Mouse (Mus musculus) right cerebral cortex, postnatal 4 days (tissue): ENCODE results near the gene Rfwd3.
"Not testable (repeated sequence)": the region's sequence is repeated elsewhere in the genome, so short reads cannot be mapped to it uniquely, and the experiment has no call there.

Experiments used
- DNase-seq: peaks from one replicate; pipeline ENCODE4 v3.0.0-alpha.2; 2022

Gene Rfwd3

DNA sequence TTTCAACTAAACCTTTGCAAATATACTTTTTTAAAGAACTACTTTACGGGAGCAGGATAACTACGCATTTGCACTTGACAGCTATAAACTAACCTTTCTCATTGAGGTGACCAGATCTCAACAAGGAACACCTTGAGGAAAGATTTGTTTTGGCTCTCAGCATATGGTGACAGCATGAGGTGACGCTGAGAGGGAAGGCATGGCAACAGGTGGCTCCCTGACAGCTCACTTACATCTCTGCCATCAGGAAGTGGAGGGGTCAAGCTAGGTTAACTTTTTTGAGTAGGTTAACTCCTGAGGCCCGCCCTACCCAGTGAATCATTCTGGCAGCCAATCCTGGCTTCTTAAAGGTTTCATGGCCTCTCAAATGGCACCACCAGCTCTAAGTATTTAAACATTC is 14.4 kb downstream of the Rfwd3 start:
- no peak for DNase-seq

DNA sequence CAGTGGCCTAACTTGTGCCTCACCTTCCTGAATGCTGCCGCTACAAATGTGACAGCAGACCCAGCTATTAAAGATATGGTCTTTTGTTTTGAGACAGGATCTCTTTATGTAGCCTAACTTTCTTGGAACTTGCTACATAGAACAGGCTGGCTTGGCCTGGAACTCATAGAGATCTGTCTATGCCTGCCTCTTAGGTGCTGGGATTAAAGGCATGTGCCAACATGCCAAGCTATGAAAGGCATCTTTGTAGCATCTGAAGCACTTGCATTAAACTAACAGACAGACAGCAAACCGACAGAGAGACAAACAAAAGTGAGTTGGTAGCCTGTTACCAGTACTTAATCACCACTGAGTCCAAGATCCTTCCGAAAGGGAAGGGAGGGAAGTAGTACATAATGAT is 17.9 kb downstream of the Rfwd3 start:
- DNase-seq = no peak

DNA sequence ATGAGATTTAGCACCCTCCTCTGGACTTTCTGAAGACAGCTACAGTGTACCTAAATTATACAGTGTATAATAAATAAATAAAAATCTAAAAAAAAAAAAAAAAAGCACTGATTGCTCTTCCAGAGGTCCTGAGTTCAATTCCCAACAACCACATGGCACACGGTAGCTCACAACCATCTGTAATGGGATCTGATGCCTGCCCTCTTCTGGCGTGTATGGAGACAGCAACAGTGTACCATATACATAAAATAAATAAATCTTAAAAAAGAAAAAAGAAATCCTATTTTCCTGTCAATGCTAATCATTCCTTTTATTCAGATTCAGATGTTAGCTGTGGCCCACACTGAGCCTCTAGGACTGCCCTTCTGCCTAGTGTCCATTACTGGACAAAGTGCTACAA is 31.7 kb downstream of the Rfwd3 start:
- no peak for DNase-seq

DNA sequence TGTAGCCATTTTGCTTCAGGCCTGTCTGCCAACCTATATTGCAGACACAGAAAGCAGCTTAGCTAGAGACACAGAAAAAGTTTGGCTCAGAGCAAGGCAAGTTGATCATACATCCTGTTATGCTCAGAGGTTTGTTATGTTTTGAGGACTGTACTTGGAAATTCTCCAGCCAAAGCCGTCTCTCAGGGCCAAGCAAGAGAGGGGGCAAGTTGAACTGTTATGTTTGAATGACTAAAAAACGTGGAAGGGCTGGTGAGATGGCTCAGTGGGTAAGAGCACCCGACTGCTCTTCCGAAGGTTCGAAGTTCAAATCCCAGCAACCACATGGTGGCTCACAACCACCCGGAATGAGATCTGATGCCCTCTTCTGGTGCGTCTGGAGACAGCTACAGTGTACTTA is 33.9 kb downstream of the Rfwd3 start:
- not testable (repeated sequence) for DNase-seq

DNA sequence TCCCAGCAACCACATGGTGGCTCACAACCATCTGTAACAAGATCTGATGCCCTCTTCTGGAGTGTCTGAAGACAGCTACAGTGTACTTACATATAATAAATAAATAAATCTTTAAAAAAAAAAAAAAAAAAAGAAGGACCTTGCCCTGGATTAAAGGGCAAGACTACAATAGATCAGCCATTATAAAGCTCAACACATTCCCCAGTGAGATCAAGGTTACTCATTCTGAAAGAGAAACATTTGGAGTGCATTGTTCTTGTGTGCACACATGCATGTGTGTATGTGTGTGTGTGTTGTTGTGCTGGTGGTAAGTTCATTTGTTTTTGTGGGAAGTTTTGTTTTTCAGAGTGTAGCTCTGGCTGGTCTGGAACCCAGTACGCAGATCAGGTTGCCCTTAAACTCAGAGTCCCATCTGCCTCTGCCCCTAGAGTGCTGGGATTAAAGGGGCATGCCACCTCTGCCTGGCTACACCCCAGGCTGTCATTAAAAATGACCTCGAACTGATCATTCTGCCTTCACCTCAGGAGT is 35.3 kb downstream of the Rfwd3 start:
- DNase-seq = no peak

DNA sequence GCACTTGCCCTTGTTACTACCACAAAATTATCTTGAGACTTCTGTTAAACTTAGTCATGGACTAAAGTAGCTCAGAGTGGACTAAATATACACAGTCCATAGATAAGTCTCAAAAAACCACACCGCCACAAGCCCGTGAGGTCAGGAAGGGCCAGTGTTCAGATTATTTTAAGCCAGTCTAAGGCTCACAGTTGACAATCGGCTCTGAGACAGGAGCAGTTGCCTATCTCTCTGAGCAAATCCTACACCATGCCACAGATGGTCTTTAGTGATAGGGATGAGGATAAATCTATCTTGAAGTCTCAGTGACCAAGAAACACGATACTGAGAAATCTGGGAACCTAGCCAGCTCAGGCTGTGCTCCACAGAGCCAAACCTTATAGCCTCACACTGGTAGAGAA is 38.0 kb downstream of the Rfwd3 start:
- DNase-seq = no peak

DNA sequence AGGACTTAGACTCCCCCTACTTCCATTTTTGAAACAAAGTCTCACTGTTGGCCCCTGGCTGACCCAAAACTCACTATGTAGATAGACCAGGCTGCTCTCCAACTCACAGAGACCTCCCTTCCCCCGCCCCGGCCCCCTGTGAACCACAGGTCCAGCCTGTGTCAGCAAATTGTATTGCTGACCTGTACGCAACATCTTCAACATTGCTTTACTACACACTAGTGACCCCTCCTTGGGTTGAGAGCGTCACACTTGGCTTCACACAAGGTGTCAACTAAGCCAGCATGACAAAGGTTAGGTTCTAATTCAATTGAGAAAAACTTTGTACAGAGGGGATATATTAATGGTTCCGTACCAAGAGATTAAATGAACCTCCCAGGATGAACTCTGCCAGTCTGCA is 39.8 kb downstream of the Rfwd3 start:
- DNase-seq = peak; percentile 9

DNA sequence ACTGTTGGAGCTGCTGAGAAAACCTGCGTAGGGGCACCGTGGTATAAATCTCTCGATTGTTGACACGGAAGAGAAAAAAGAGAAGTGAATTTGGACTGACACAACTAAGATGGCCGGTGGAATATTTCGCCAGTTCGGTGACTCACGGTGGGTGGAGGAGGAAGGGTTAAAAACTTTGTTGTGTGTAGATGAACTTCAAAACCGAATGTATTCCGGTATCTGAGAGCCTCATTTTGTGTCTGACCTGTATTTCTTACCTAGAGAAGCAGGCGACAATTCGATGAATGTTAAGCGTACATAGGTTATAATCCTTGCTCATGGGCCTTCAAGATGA is 40.6 kb downstream of the Rfwd3 start:
- DNase-seq = no peak

DNA sequence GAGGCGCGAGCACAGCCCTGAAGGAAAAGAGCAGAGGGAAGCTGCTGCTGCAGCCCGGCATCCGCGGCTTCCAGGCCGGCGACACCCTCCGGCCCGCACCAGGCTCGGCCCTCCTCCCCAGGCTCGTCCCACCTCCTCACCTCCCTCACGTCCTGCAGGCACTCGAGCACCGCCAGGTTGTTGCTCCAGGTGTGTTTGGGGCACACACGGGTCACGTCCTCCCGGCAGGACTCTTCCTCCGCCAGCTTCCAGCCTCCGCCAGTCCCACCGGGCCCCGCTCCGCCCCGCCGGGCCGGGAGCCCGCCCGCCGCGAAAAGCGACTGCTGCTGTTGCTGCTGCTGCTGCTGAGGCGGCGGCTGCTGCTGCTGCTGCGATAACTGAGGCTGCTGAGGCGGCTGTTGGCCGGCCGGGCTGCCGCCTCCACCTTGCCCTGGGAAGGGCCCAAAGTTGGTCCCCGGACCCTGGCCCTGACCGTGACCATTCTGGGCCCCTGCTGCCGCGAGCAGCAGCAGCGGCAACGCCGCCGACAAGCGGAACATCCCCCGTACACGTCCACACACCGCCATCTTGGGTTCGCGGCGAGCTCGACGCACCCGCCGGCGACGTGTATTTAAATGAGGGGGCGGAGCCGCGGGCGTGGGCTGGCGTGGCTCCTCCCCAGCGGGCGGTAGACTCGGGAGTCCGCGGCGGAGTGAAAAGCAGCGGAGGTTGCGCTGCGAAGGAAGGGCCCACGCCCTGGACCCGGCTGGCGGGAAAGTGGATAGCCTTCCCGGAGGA is 41.2 kb downstream of the Rfwd3 start, which contains the start of gene Glg1:
TSS of gene Glg1 (minus strand) at position 586 of the 777 bp plus-strand sequence.
- peak; percentile 90 for DNase-seq

DNA sequence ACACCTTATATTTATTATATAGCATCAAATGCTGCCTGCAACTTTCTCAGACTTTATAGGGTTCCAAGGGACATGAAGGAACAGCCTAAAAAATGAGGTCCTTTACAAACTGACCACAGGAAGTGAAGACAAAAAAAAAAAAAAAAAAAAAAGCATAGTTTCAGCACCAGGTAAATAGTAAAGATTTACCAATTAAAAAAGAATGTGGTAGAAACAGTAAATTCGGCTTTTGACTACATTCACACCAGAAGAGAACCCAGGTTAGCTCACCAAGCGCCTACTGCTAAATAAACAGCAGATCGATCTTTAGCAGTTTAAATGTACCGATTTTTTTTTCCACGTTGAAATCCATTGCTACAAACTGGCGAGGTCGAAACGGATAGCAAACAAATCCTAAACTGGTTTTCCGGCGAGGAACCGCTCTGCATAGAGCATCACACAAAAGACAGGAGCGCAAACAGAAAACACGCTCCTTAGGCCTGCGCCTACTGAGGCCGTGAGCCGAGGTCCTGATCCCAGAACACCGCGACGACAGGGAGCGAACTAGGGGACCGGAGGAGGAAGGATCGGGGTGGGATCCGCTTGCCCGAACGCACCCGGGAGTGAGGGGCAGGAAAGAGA is 41.9 kb downstream of the Rfwd3 start:
- no peak for DNase-seq

DNA sequence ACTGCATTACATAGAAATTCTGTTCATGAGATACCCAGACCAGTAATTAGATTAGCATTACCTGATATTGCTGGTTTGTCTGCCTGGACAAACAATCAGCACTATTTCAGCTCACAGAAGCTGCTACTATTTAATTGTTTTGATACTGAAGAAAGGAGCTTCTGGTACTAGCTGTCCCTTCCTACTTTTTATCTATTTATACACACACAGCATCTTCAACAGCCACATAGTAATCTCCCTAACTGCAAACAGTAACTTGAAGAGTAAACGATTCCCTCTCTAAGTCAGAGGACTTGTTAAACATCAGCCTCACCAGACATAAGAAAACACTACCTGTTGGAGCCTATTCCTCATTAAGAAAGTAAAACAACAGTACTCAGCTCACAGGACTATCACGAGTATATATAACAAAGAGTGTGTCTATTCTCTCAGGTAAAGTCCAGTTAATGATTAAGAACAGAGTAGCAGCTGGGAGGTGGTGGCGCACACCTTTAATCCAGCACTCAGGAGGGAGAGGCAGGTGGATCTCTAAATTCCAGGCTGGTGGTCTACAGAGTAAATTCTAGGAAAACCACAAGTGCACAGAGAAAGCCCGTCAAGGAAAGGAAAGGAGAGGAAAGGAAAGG is 47.4 kb downstream of the Rfwd3 start:
- no peak for DNase-seq

DNA sequence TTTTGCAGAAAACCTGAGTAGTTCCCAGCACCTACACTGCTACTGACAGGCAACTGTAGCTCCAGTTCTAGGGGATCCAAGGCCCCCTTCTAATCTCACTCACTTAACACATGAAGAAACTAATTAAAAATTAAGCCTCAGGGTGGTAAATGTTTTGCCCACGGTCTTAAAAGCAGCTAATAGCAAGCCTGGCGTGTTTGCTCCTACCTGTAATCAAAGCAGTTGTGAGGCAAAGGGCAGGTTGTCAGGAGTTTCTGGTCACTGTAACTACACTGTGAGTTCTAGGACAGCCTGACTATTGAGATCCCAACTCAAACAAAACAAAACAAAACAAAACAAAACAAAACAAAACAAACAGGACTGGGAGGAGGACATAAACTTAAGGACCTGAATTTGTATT is 49.9 kb downstream of the Rfwd3 start:
- no peak for DNase-seq

DNA sequence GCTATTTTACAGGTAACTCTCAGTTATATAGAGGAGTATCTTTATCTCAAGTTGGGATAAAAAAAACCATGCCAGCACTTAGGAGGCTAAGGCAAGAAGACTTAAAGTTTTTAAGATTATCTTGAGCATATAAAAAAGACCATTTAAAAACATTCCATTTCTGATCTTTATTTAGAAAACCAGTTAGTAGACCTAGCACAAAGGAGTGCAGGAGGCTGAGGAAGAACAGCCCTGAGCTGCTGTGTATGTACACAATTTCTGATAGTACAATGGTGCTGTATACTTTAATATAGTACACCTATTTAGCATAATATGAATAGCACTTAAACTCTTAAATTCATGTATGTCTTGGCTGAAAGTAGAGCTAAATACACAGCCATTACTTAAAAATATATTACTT is 51.9 kb downstream of the Rfwd3 start:
- no peak for DNase-seq

DNA sequence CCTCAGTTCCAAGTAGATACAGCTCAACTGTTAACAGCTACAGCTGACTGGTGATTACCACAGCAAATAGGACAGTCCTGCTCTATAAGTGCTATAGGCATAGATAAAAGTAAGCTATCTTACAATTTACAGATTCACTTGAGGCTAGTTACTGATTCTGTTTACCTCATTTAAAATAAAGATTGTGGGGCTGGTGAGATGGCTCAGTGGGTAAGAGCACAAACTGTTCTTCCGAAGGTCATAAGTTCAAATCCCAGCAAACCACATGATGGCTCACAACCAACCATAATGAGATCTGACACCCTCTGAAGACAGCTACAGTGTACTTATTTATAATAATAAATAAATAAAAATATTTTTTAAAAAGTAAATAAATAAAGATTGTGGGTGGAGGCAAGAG is 53.2 kb downstream of the Rfwd3 start:
- not testable (repeated sequence) for DNase-seq

DNA sequence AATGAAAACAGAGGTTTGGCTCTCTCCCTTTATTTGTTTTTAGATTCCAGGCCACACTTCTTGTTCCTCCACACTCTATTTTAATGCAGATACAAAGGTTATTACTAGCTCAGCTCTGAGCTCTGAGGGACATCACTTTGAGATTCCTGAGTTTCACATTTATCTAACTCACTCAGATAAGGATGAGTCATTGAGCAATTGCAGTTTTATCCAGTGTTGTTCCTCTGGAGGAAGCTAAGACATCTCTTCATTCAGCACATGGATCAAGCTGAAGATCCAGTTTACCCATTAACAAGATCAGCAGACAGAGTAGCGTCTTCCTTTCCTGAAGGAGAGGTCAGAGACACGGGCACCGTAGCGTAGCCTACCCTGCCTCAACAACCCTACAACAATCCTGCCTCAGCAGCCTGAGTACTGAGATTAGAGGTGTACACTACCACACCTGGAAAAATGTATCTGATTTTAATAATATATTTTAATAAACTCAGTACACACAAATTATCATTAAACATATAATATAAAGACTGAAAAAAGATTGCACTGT is 53.7 kb downstream of the Rfwd3 start:
- DNase-seq = no peak

DNA sequence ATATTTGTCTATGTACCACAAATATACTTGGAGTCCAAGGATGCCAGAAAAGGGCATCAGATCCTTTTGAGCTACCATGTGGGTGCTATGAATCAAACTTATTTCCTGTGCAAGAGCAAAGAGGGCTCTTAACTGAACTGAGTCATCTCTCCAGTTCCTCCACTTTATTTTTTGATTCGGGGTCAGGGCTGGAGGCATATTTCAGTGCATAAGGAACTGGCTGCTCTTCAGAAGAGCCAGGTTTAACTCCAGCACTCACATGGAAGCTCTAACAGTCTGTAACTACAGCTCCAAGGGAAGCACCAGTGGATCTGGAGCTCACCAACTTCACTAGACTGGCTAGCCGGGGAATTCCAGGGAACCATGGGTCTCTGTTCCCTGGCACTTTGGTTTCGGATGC is 62.7 kb downstream of the Rfwd3 start:
- DNase-seq = no peak

DNA sequence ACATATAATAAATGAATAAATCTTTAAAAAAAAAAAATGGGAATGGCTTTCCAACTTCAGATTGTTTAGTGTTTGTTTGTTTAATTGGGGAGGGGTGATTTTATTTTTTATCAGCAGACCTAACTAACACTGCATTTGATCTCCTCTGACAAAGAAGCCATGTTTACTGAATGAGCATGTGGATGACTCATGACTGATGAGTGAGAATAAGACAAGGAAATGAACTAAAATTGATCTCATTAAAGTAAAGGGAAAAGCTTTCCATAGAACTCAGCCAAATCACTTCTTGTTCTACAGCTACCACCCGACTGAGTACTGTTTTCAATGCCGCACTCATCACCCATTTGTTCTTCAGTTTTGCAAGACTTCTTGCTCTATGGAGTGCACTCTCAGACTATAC is 66.3 kb downstream of the Rfwd3 start:
- DNase-seq = no peak

DNA sequence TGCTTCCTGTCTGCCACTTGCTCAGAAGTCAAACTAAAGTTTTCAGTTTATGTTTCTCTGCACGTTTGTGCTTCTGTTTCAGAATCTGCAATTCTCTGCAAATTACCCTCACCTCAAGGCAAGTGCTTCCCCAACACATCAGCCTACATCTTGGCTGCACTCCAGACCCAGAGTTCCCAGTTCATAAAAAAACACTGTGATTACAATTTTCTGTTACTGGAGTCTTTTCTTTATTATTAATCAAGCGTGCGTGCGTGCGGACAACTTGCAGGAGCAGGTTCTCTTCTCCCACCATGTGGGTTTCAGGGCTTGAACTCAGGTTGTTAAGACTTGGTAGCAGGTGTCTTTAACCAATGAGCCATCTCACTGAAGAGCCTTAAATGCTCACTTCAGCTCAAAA is 75.9 kb downstream of the Rfwd3 start:
- DNase-seq = peak; percentile 8
